Mouse (Mus musculus) cerebellum, postnatal 14 days (tissue): ENCODE data around the gene Atg9b.
"Not testable (repeated sequence)": the region's sequence is repeated elsewhere in the genome, so short reads cannot be mapped to it uniquely, and the experiment has no call there.

Experiments used
- DNase-seq, 2 experiments: peaks; one replicate each; pipeline ENCODE4 v3.0.0; 2021; ENCODE audit warnings: mixed read lengths in 2 of 2

The Atg9b gene

DNA sequence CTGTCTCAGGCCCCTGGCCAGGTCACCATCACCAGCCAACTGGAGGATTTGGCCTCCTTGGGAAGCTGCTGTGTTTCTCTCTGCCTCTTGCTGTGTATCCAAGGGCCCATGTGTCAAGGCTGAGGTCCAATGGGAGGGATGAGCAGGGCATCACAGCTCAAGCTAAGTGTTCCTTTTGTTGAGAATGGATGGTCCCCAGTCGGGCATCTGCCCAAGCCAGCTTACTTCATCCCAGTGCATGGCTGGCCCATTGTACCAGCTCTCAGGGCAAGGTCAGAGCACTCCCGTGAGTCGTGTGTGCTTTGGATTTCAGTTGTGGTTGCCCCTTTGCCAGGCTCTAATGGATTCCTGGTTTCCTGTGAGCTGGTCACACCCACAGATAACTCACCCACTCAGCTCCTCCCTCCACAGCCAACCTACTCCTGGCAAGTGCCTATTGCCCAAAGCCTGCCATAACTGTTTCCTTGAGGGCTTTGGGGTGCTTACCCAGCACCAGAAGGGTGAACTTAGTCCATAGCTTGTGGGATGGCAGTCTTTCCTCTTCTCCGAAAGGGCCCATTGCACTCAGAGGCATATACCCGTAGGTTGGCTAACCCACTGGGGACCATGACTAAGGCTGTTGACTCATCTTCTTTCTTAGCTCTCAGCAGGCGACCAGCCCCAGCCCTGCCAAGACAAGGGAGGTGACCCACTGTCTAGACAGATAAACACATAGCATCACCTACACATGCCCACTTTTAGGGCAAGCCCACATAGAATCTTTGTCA lies 12.8 kb upstream of the Atg9b start:
- no peak for DNase-seq

DNA sequence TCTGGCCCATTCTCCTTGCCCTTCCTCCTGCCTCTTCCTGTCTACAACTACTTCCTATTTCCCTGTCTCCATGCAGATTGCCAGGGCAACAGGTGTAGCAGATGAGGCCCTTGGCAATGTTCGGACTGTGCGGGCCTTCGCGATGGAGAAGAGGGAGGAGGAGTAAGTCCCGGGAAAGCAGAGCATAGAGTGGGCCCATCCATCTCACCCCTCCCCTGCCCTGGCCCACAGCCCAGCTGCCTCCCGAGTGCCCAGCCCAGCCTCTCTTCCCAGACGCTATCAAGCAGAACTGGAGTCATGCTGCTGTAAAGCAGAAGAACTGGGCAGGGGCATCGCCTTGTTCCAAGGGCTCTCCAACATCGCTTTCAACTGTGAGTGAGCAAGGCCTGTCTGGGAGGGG lies 10.0 kb upstream of the Atg9b start:
- DNase-seq: peak; percentile 70 to 84

DNA sequence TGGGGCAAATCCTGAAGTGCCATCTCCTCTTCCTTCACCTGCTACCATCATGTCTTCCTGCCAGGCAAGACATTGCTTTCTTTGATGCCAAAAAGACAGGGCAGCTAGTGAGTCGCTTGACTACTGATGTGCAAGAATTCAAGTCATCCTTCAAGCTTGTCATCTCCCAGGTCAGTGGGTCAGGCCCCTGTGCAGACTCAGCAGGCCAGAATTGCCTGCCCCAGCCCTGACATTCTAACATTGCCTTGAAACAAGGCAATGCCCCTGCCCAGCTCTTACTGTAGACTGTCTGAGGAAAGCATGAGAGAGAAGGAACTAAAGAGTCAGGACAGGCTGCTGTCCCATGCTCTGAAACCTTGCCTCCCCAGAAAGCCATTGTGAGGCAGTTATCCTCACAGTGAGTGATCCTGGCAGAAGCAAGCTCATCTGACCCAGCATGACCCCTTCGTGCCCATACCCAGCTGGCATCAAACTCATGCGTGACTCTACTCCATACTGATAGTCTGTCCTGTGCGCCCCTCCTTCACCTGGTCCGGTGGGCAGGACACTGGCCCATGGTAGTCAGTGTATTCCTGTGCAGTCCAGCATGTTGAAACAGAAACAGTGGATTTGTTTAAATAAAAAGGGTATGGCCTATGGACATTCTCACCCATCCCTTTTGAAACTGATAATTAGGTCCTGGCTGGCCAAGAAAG lies 9.1 kb upstream of the Atg9b start:
- DNase-seq: no peak

- peak; percentile 51 to 72 for DNase-seq
Observed at GRCm38 (mm10) chr5:24400362-24400761, 8.4 kb upstream of the Atg9b start.

- DNase-seq: no peak
Observed at GRCm38 (mm10) chr5:24399686-24400085, 7.7 kb upstream of the Atg9b start.

- not testable (repeated sequence) for DNase-seq
Observed at GRCm38 (mm10) chr5:24396254-24396653, 4.3 kb upstream of the Atg9b start.

GRCm38 (mm10) chr5:24394165-24394894 lies 2.4 kb upstream of the Atg9b start:
- peak; percentile 95 to 97 for DNase-seq

DNA sequence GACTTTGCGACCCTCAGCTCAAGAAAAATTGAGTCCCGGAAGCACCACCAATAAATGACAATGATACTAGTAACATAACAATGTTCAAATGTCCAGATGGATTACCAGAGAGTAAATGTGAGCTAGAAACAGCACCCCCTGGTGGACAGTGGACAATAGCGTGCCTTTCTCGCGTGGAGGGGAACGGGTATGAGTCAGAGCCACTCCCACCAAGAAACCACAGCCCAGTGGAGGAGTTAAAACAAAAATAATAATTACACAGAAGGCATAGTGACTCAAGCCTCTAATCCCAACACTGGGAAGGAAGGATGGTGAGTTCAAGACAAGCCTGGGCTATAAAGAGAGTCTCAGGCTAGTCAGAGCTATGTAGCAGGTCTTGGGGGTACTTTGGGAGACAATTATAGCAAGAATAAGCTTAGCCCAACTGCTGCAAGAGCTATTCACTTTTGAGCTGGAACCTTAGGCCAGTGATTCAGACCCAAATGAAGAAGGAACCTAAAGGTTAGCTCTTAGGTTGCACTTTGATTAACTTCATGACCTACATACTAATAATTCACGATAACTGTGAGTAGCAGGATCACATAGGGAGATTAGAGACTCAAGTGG lies 1.6 kb upstream of the Atg9b start, which contains the start of gene Abcb8:
TSS of gene Abcb8 (plus strand) at position 272 of the 606 bp plus-strand sequence.
- DNase-seq: peak; percentile 91 to 95

DNA sequence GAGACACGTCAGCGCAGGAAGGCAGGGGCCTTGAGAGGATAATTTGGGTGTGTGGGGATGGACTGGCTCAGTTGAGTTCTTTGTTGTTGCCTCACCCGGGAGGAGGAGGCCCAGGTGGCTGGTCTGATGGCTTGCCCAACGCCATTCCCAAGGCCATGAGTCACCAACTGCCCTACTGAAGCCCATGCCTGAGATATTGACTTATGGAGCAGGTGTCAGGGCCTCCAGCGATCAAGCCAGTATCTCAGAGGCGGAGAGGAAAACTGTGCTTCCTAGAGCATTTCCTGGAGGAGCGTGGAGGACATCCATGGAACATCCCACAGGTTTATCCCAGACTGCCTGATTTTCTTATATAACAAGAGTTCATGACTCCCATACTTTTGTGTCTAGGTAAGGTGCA lies 781 bp upstream of the Atg9b start:
- DNase-seq: no peak

DNA sequence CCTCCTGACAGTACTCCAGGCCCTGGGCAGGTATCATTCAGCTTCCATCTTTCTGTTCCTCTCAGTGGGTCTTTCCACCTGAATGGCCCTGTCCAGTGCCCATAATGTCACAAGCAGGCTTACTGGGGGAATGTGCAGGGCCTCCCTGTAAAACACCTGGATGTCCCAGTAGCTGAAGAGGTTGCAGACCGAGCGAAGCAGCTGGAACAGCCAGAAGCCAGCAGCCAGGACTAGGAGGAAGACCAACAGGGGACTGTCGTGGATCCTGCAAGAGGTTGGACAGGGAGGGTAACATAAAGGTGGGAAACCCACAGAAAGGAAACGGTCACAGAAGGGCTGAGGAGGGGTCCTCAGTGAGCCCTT lies 2.3 kb downstream of the Atg9b start:
- DNase-seq: no peak

GRCm38 (mm10) chr5:24389011-24389657 lies 2.8 kb downstream of the Atg9b start:
- no peak for DNase-seq

DNA sequence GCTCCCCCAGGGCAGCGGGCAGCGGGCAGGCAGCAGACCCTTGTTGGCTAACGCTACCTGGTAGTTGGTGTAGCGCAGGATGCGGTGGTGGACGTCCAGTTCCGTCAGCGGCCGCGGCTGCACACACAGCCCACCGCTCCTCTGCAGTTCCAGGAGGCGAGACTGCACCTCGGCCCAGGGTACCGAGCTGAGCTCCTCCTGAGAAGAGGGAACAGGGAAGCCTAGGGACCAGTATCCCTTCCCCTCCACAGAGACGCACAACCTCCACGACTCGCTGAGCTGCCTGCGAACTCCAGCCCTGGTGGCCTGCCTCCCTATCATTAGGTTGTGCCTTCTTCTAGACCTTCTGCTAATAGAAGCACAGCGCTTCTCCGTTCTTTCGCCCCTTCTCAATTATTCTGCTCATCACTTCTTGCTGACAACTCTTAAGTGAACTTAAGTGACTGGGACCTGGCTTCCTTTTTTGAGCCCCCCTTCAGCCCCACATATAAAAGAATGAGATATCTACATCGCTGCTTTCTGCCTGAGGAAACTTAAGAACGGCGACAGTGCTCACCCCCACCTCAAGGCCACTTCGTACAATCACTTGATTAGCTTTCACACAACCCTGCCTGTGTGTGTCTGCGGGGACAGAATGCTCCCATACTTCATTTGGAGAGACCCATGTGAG lies 3.6 kb downstream of the Atg9b start:
- DNase-seq: no peak

- DNase-seq: peak; percentile 45 to 64
Observed at GRCm38 (mm10) chr5:24387264-24388241, 4.4 kb downstream of the Atg9b start.

DNA sequence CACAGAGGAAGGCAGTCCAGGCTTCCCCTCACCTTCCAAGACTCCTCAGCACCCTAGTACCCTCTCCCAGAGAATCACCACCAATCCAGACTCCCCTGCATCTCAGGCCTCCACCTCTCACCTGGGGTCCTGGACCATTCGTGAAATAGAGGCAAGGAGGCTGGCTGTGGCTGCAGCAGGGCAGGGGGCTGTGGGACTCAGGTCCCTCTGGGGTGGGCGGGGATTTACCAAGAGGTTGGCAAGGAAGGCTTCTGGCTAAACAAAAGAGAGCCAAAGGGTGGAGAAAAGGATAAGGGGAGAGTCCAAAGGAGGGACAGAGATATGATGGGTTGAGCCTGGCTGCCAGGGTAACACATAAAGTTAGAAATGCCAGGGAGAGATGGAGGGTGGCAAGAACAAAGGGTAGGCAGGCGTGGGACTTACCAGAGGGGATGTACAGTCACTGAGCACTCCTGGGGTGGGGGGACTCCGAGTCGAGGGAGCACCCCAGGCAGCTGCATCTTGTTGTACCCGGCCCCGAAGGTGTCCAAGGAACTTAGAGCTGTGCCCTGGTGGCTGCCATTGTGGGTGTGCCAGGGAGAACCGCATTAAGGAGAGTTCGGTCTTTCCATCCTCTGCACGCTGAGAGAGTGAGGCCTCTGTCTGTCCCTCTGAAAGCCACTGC lies 5.9 kb downstream of the Atg9b start:
- DNase-seq: no peak

DNA sequence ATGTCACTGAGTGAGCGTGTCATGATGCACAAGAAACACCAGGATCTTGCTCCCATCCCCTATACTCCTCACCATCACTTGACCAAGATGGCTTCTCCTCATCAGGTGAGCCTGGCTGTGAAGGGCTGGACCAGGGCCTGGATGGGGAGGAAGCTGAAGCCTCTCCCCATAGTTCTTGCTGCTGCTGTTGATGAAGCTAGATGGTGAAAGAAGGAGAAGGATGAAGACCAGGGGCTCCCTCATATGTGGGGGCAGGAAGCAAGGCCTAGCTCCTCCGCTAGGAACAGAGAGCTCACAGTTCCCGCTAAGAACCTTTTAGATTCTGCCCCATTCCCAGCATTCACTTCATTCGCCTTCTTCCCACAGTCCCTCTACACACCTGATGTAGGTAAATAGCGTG lies 6.6 kb downstream of the Atg9b start:
- no peak for DNase-seq

- no peak for DNase-seq
Observed at GRCm38 (mm10) chr5:24384407-24384806, 7.5 kb downstream of the Atg9b start.

DNA sequence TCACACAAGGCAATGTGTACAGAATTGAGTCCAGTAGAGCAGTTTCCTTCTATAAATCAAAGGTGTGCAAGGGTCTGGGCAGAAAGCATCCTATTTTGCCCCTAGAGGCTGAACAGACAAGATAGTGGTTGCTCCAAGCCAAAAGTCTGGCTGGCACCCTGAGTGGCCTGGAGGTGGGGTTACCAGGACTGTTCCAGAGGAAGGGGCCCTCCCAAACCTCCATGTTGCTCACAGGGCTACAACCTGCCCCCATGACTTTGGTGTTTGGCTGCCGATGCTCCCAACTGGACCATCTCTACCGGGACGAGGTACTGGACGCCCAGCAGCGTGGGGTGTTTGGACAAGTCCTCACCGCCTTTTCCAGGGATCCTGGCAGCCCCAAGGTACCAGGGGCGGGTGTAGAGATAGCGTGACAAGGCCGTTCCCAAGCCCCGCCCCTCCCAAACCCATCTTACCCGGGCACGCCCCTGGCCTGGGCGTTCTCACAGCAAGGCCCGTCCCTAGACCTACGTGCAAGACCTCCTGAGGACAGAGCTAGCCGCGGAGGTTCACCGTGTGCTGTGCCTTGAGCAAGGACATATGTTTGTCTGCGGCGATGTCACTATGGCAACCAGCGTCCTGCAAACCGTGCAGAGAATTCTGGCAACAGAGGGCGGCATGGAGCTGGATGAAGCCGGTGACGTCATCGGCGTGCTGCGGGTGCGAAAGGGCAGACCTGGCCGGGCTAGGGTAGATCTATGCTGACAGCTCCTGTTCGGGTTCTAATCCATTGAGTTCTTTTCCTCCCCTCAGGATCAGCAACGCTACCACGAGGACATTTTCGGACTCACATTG lies 8.7 kb downstream of the Atg9b start:
- peak; percentile 98 for DNase-seq

DNA sequence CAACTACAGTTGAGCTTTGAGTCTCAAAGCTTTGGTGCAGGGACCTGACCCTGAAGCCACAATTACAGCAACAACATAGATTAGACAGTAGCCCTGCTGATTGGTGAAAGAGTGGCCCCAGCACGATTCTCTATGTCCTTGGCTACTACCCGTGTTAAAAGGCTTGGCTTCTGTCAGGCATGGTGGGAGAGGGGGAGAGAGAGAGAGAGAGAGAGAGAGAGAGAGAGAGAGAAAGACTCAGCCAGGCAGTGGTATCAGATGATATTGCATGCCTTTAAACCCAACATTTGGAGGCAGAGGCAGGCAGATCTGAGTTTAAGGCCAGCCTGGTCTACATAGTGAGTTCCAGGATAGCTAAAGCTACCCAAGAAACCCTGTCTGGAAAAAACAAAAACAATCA lies 10.0 kb downstream of the Atg9b start:
- no peak for DNase-seq

DNA sequence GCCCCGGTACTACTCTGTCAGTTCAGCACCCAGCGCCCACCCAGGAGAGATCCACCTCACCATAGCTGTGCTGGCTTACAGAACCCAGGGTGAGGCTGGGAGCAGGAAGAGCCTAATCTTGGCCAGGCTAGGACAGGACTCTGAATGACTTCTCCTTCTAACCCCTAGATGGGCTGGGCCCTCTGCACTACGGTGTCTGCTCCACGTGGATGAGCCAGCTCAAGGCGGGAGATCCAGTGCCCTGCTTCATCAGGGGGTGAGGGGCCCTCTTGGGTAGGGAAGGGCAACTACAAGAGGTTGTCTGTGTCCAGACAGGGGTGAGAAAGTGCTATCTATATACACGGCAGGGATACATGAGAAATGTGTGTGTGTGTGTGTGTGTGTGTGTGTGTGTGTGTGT lies 10.5 kb downstream of the Atg9b start:
- no peak for DNase-seq
